Mouse (Mus musculus) liver, embryonic 12.5 days (tissue): ENCODE measurements around the gene Krt81. TPM values are rescaled to one million over a fixed set of nuclear protein-coding genes. Genes with fewer than 3 reads are reported as not detected.

Experiments used
- polyA plus RNA-seq: library from polyadenylated mRNA; unstranded; fragments of >200 nt; fragmentation: Nextera tagmentation; extraction: Ambion mirVana; gene quantifications from 2 replicates; pipeline ENCODE4 v1.2.1, GENCODE M21; 2016

Gene Krt81
- polyA plus RNA-seq, 1 experiment from 2014 or later, result not detected

Other genes starting within 250 kb of the Krt81 start
- 0.81 and 1.3 TPM in 2 replicates for gene Grasp, start 239.6 kb downstream of the Krt81 start, polyA plus RNA-seq
- 0.83 and 1.0 TPM in 2 replicates for gene Nr4a1, start 209.5 kb downstream of the Krt81 start, polyA plus RNA-seq
- 31.5 and 31.7 TPM in 2 replicates for gene Atg101, start 179.5 kb downstream of the Krt81 start, polyA plus RNA-seq
- 0.17 and 0.19 TPM in 2 replicates for gene 6030408B16Rik, start 170.5 kb downstream of the Krt81 start, polyA plus RNA-seq
- gene Krt80, start 93.6 kb downstream of the Krt81 start, polyA plus RNA-seq, result 0.11 and 0.16 TPM in 2 replicates
- 6.0 and 6.1 TPM in 2 replicates for gene Krt7, start 52.7 kb downstream of the Krt81 start, polyA plus RNA-seq
- gene Krt87, start 24.9 kb downstream of the Krt81 start, polyA plus RNA-seq, result not detected in 2 replicates
- not detected in 2 replicates for gene Krt88, start 16.0 kb downstream of the Krt81 start, polyA plus RNA-seq
- gene Krt86, start 9.7 kb upstream of the Krt81 start, polyA plus RNA-seq, result not detected in 2 replicates
- not detected in 2 replicates for gene Krt83, start 27.8 kb upstream of the Krt81 start, polyA plus RNA-seq
- not detected in 2 replicates for gene Gm49425, start 53.5 kb upstream of the Krt81 start, polyA plus RNA-seq
- not detected in 2 replicates for gene Krt84, start 69.1 kb upstream of the Krt81 start, polyA plus RNA-seq
- not detected in 2 replicates for gene Krt82, start 86.9 kb upstream of the Krt81 start, polyA plus RNA-seq
- gene Krt90, start 99.2 kb upstream of the Krt81 start, polyA plus RNA-seq, result not detected in 2 replicates
- not detected in 2 replicates for gene Krt75, start 110.2 kb upstream of the Krt81 start, polyA plus RNA-seq
- gene Gm5414, start 164.4 kb upstream of the Krt81 start, polyA plus RNA-seq, result not detected in 2 replicates
- not detected in 2 replicates for gene Gm5478, start 183.6 kb upstream of the Krt81 start, polyA plus RNA-seq
- gene Krt6b, start 216.5 kb upstream of the Krt81 start, polyA plus RNA-seq, result not detected in 2 replicates
- not detected in 2 replicates for gene Krt6a, start 230.6 kb upstream of the Krt81 start, polyA plus RNA-seq
- 0.08 and 0.38 TPM in 2 replicates for gene Krt5, start 249.1 kb upstream of the Krt81 start, polyA plus RNA-seq